Mouse (Mus musculus) fat pad, adult 2 months (tissue): ENCODE data around the gene Clec2l.

Experiments
- DNase-seq: peaks from one replicate; pipeline ENCODE4 v3.0.0-alpha.2; 2011; ENCODE audit warnings: low read depth, low spot score; ENCODE audit errors: extremely low read depth

Gene Clec2l

GRCm38 (mm10) chr6:38713957-38714898 lies 51.4 kb downstream of the Clec2l start:
- DNase-seq: no peak

GRCm38 (mm10) chr6:38715881-38716280 lies 53.0 kb downstream of the Clec2l start:
- DNase-seq: no peak

GRCm38 (mm10) chr6:38718625-38719024 lies 55.8 kb downstream of the Clec2l start:
- DNase-seq: no peak

GRCm38 (mm10) chr6:38719229-38719628 lies 56.4 kb downstream of the Clec2l start:
- no peak for DNase-seq

GRCm38 (mm10) chr6:38721361-38721760 lies 58.5 kb downstream of the Clec2l start:
- no peak for DNase-seq

- no peak for DNase-seq
These were observed 62.6 kb downstream of the Clec2l start for GRCm38 (mm10) chr6:38725515-38725914.
